Mouse (Mus musculus) adrenal gland, adult 2 months (tissue): ENCODE measurements at regions not wholly inside any gene's neighbourhood (a gene's known extent, or its start where the extent isn't known, plus 50 kb on each side); places are given as distances from the start of the nearest gene placed in this dataset.

Source experiments
- DNase-seq: peaks from one replicate; pipeline ENCODE4 v3.0.0; 2021

GRCm38 (mm10) chr9:60998086-60998785 is 203.9 kb downstream of the Uaca start:
- DNase-seq: no peak

DNA sequence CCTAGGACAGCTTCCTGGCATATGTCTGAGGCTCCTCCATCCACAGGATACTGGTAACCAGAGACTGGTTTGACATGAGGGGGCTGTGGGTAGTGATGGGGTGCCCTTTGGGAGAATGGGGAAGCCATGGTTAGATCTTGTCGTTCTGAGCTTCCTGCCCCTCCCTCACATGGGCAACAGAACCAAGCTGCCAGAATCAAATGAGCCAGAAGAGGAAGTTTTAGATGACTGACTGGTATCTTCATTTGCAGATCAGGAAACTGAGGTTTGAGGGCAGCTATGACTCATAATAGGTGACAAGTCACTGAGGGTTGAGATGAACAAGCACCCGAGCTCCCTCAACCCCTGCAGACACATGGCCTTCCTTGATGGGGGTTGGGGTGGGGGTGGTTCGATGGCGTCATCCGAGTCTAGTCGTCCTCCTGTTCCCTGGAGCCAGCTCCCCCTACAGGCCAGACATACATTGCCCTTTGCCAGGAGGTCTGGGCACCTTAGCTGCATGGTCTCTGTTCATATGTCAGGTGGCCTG is 204.7 kb downstream of the Uaca start:
- DNase-seq: peak; percentile 31

- no peak for DNase-seq
Observed at GRCm38 (mm10) chr9:61000232-61000631, 205.9 kb downstream of the Uaca start.

DNA sequence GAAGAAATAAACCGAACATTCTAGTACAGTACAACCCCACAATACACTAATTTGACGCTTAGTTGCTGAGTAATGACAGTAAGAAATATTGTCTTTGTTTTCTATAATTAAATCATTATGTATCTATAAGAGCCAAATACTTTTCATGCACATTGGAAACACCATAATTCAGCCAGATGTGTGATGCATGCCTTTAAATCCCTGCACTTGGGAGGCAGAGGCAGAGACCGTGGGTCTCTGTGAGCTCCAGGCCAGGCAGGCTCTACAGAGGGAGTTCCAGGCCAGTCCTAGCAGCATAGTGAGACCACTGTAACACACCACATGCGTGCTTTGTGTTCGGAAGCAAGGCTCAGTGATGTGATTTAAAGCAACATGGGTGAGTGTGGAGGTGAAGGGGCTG is 208.2 kb downstream of the Uaca start:
- DNase-seq: no peak

GRCm38 (mm10) chr9:61008446-61008845 is 214.1 kb downstream of the Uaca start:
- DNase-seq: no peak

GRCm38 (mm10) chr9:61011066-61011465 is 216.7 kb downstream of the Uaca start:
- DNase-seq: no peak

DNA sequence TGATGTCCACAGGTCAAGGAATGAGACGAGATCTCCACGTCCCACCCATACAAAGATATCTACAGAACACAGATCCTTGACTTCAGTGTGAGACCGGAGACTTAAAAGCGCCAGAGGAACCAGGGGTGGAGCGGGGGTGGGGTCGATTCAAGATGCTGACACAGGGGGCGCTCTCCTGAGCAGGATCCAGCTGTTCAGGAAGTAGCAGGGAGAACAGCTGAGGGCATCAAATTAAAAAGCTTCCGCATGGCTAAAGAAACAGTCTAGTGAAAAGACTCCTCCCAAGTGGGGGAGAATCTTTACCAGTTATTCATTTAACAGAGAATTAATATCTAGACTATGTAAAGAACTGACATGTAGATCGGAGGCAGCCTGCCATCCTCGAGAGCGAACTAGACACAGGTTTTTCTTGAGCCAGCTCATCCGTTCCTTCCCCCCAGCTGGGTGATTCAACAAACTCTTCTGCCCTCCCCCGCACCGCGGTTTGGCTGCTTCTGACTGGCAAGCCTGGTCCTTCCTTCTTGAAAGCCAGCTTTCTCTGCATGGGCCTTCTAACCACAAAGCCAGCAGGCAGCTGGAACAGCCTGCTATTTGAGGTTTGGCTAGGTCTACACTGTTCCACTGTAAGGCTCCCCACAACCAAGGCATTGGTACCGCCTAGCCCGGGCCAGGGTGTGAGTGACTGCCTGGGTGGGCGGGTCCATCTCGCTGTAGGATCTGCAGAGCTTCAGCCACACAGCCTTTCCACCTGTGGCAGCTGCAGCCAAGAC is 218.6 kb downstream of the Uaca start:
- DNase-seq: peak; percentile 79

DNA sequence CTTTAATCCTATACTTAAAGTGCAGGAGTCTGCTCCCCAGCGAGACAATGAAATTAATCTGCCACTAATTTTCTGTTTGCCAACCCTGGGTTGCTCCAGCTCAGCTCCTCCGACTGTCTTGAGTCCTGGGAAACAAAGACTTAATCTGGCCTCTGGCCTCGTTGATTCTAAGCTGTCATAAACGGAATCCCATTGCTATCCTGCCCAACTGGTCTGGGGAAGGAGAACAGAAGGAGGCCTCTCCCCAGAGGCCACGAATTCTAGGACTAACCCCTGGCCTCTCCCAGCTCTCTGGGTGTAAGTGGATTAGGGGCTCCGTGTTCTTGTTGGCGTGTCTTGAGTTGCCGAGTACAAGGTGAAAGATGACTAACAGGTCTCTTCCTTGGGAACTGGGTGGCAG is 219.8 kb downstream of the Uaca start:
- DNase-seq: no peak

DNA sequence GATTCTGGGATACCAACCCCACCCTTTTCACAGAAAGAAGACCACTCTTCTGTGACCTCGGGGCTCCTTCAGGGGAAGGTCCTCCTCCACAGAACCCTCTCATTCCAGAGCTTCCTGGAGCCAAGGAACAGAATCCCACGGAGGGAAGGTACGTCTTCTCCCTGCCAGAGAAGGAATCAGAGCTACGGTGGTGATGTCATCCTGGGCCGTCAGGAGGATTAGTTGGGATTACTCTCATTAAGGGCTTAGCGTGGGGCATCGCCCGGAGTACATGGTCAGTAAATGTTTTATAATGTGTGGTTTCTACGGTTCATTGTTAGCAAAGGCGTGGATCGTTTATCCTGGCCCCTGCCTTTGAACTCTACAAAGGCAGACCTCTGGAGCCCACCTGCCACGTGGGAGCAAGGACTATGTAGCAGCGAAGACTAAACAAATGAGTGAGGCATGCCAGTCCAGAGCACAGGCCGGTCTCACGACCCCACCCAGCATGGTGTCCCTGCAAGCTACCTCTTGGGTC is 221.1 kb downstream of the Uaca start:
- DNase-seq: no peak

GRCm38 (mm10) chr9:61016673-61017072 is 222.3 kb downstream of the Uaca start:
- no peak for DNase-seq

DNA sequence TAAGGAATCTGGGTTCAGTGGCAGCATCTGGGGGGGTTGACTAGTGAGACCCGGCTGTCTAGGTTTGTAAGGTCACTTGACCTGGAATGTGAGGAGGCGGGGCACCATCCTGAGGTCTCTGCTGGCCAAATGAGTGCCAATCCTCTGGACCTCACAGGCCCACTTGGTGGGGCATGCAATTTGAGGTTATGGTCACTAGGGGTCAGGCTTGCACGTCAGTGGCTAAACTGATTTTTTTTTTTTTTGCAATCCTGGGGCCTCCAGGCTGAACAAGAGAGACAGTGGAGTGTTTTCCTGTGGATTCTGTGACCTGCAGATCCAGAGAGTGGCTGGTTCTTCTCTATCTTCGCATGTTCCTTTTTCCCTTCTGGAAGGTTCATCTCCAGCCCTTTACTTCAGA is 225.6 kb downstream of the Uaca start:
- DNase-seq: no peak

- no peak for DNase-seq
Observed at GRCm38 (mm10) chr9:61021810-61022209, 227.5 kb downstream of the Uaca start.

DNA sequence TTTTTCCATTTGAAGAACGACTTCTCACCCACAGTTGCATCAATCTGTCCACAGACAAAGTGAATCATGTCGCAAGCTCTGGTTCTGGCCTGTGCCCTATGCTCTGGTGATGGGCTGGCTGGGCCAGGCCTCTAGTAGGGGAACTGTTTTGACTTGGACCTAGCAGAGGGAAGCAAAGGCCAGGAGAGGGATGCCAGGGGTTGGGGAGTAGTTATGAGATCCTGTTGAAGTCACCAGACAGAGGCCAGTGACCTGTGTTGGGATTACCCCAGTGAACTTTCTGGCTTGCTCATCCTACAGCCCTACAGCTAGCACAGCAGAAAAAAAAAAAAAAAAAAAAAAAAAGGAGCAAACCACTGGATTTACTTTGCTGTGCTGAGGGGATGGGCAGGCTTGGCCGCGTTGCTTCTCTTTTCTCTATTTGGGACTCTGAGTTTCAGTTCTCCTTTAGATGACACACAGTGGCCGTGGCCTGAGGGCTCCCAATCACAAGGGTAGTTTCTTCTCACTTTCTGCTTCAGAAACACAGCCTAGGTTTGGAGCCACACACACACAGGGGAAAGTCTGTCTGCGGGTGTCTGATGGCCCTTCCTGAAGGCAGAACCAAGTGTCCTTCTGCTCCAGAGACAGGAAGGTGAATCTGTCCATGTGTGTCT is 228.2 kb downstream of the Uaca start:
- DNase-seq: peak; percentile 60

- DNase-seq: no peak
Observed at GRCm38 (mm10) chr9:61025341-61025740, 231.0 kb downstream of the Uaca start.

- no peak for DNase-seq
Observed at GRCm38 (mm10) chr9:61028775-61029401, 234.5 kb downstream of the Uaca start.

GRCm38 (mm10) chr9:61031699-61032447 is 237.5 kb downstream of the Uaca start:
- peak; percentile 70 for DNase-seq

- DNase-seq: no peak
Observed at GRCm38 (mm10) chr9:61032448-61033433, 238.4 kb downstream of the Uaca start.

GRCm38 (mm10) chr9:61033593-61033992 is 239.3 kb downstream of the Uaca start:
- no peak for DNase-seq

- no peak for DNase-seq
Observed at GRCm38 (mm10) chr9:61042063-61042462, 247.7 kb downstream of the Uaca start.

DNA sequence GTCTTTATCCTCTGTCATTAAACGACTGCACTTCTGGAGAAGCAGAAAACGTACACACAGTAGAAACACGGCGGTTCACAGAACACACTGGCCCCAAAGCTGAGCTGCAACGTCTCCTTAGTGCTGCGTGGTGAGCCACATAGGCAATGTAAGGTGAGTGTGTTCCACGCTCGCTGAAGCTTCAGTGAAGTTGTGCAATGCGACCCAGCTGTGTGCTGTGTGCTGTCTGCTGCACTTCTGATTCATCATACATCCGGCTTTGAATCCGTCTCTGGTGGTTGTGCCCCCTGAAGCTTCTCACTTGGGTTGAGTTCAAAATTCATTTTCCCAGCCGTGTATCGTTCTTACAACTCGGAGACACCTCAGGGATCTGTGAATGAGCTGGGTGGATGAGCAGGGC is 250.6 kb downstream of the Uaca start:
- DNase-seq: no peak
